Mouse (Mus musculus): ENCODE measurements around the gene Cep68. TPM values are rescaled to one million over a fixed set of nuclear protein-coding genes. Genes with fewer than 3 reads are reported as not detected.

Cep68 gene
- total RNA-seq (2022) = 10 to 100 TPM; 33.4 to 37.1 (median 34.7) TPM

DNA sequence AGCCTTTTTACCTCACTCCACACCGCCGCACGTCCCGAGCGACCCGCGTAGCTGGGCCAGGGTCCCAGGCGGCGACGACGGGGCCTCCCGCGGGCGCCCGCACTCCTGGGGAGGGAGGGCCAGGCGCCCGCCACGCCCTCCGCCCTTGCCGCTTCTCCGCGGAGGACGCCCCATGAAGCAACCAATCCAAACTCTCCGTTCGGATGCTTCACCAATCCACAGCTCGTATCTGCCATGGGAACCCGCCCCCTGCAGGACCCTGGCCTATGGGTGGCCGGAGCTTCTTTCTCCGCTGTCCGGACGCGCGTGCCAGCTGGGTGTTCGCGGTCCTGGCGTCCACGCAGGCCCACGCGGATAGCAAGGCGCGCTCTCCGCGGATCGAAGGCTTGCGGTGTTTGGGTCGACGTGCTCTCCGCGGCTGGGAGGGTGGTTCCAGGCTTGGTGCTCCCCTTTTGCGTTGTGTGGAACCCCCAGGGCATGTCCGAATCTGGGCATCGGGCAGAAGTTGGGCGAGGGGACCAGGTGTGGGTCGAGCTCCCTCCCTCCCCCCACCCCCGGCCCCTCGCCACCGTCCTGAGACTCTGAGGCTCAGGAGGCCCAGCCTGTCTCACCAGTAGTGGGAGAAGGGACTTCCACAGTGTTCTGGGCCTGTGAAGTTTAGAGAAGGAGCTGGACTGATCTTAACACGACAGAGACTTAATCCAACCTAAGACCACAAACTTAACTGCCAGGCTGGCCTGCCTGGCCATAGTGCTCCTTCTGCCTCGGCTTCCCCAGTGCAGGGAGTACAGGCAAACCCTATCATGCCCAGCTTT is at the start of gene Cep68:
Gene Cep68 (minus strand): TSS at position 134 of the 815 bp plus-strand sequence.
- peak; percentile 95 for DNase-seq (ENCODE audit: low spot score in 2 of 2)

DNA sequence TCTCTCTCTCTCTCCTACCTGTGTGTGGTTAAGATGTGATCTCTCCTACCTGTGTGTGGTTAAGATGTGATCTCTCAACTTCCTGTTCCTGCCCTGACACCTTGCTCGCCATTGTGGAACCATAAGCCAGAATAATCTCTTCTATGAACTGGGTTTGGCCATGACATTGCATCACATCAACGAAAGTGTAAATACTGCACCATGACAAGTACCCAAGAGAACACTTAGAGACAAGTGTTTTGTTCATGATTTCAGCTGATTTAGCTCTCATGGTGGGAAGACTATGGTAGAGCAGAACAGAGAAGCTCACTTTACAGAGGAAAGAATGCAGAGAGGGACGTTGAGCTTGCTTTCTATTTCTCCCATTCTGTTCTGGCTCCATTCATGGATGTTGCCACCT is 35.2 kb upstream of the Cep68 start:
- DNase-seq (ENCODE audit: low spot score in 2 of 2) = no peak

DNA sequence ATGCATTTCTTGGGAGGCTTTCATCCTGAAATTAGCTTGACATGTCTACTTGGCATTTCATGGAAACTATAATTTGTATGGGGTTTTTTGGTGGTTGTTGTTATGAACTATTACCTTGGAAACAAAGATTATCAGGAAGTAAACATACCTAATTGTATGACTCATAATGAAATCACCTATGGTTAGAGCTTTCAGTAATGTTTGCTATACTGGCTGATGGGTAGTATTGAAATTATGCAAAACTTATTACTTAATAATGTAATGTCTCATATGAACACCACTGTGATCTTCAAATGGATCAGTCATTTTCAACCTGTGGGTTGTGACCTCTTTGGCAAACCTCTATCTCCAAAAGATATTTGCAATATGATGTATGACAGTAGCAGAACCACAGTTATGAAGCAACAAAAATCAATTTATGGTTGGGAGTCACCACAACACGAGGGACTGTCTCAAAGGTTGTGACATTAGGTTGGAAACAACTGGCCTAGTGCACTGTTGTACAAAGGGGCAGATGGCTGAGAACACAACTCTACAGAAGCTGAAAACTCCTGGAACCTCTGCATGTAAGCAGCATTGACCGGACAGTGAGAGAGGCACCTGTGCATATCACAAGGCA is 33.5 kb upstream of the Cep68 start:
- DNase-seq (ENCODE audit: low spot score in 2 of 2) = no peak

DNA sequence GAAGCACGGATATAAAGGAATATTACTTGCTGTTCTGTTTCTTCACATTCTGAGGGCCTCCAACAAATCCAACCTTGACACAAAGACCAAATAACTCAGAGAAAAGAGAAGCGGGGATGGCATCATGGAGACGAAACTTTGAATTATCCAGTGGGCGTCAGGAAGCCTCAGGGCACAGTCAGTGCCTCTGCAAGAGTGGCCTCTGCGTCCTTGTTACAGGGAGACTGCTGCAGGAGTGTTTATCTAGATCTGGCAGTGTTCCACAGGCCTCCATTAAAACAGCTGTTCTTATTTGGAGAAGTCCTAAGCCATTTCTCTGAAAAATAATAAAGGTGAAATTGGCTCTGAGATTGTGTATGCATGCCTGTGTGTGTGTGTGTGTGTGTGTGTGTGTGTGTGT is 31.8 kb upstream of the Cep68 start:
- no peak for DNase-seq (ENCODE audit: low spot score in 2 of 2)

DNA sequence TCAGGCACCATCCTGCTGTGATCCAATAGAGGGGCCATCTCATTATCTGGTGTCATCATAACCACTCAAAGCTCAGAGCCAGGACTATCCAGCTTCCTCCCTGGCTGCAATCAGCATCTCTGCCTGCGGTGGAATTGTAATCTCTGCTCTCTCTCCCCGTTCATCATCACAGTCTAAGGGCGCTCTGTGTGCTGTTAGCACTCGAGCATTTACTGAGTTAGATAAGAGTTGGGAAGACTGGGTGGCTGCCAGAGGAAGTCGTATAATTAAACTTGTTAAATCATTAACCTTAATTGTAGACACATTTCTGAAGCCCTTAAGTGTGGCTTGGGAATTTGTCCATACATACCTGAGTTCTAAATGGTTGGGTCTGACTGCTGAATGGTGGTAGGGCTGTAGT is 29.5 kb upstream of the Cep68 start:
- no peak for DNase-seq (ENCODE audit: low spot score in 2 of 2)

DNA sequence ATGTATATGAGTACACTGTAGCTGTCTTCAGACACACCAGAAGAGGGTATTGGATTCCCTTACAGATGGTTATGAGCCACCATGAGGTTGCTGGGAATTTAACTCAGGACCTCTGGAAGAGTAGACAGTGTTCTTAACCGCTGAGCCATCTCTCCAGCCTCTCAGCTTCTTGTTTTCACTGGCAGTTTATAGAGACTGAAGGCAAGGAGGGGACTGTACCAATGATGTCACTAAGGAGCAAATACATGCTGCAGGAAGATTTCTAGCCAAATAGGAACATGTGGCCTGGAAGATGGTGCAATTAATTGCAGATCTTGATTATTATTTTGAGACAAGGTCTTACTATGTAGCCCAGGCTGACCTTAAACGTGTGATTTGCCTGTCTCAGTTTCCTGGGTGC is 27.9 kb upstream of the Cep68 start:
- DNase-seq (ENCODE audit: low spot score in 2 of 2) = no peak

DNA sequence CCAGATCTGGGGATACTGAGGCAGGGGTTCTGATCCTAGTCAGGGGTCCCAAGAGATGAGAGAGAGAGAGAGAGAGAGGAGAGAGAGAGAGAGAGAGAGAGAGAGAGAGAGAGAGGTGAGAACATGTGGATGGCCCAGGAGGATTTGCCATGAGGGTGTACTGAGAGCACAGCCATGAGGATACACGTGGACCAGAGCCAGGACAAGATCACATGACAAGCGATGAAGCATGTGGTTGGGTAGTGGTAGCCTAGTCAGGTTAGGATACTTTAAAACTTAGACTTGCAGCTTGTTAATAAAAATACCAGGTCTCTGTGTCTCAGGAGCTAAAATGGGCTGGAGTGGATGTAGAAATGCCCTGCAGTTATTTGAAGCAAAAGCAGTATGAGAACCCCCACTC is 26.7 kb upstream of the Cep68 start:
- DNase-seq (ENCODE audit: low spot score in 2 of 2) = no peak

DNA sequence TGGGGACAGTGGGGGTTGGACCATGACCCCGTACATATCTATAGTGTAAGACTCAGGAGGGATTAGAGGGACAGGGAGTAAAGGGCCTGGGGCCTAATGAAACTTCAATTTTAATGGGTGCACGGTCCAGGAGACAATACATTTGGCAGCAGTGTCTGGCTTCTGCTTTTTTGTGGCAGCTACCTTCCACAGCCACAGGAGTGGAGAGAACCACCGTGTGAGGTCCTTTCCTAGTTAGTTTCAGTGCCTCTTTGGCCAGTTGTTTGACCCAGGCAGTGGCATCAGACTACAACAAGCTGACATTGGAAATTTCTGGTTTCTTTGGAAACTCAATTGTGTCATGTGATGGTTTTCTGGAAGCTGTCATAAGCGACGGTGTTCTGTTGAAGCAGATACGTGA is 20.7 kb upstream of the Cep68 start:
- no peak for DNase-seq (ENCODE audit: low spot score in 2 of 2)

DNA sequence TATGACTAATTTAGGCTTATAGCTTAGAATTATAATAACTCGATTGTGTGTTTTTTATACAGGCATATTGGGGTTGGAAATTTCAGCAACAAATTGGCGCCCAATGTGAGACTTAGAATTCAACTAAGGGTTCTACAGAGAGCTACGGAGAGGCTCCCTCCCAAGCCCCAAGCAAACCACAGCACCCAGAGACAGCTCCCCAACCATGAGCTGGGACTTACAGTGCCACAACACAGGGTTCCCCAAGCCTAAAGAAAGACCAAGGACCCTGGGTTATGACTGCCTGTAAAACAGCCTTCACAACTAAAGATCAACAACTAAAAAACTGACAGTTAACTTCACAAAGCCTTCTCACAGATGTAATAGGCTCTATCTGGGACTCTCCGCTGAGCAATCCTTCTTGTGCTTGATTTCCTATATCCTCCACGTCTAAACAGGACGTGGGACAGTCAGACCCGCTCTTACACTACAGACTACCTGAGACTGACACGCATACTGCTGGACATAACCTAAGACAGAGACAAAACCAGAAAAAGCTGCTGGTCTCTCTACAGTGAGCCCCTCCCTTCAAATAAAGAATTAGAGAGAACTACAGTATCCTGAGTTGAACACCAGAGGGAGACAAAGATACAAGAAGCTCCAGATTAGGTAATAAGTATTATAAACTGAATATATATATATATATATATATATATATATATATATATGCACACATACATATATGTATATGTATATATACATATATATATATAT is 13.6 kb upstream of the Cep68 start:
- no peak for DNase-seq (ENCODE audit: low spot score in 2 of 2)

DNA sequence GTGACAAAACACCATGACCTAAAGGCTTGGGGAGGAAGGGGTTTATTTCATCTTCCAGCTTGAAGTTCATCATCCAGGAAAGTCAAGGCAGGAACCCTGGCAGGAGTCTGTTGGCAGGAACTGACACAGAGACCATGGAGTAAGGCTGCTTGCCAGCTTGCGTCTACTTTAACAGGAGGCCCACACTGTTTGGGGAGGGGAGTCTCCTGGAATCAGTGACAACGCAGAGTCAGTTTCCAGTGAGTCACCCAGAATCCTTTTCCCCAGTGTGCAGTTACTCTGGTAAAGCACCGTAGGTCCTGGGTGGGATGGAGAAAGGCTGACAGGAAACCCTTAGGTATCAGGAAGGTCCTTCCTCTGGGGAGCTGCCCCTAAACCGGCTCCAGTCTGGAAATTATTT is 5.6 kb upstream of the Cep68 start:
- DNase-seq (ENCODE audit: low spot score in 2 of 2) = no peak

DNA sequence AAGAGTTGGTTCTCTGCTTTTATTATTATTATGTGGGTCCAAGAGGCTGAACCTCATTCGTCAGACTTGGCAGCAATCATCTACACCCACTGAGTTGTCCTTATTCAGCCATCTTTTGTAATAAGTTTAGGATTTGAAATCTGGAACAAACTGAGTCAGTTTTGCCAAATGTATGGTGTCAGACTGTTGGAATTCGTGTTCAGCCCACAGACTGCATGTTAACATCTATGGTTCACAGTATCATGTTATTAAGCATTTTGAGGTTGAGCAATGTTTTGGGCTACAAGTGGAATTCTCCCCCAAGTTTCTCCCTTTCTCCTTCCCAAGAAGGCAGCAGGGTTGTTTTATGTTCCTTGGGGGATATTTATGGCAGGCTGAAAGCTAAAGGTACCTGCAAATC is 3.9 kb upstream of the Cep68 start:
- DNase-seq (ENCODE audit: low spot score in 2 of 2) = no peak

DNA sequence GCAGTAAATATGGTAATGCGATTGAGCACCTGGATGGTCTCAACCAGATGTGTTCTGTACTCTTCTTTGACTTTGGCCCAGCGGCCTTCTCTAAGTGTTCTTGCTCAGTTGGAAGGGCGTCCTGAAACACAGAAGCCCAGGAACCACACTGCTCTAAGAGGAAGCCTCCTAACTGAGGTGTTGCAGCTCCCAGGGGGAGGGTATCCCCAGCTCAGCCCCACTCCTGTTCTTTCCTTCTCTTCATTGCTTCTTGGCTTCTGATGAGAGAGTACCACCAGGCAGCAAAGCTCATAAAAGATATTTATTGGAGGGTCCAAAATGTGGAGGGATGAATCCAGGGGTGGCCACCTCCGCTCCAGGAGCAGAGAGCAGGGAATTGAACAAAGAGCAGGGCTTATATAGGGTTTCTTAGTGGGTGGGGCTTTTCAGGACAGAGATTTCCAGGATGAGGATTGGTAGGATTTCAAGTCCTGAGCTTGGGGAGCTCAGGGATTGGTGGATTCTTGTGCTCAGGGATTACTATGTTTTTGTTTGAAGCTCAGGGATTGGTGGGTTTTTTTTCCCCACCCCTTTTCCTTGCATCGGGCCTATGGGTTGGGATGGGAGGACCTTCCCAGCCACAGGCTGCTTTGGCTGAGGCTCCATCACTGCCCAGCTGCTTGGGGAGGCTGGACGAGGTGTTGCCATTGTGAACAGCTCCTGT is 1.4 kb upstream of the Cep68 start:
- no peak for DNase-seq (ENCODE audit: low spot score in 2 of 2)

DNA sequence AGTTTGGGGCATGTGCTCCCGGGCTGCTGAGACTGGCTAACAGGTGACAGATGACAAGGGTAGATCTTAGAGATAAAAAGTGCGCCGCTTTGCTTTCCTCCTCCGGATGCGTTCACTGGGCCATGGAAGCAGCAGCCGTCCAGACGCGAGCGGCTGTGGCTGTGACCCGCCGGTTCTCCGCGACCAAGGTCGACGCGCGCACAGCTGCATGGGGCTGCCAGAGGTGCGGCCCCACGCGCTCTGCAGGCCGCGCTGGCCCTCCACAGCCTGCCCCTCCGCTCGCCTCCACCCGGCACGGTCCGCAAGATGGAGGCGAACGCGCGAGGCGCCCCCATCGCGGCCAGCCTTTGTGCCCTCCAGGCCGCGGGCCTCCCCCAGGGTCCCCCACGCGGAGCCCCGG is 389 bp downstream of the Cep68 start:
- DNase-seq (ENCODE audit: low spot score in 2 of 2) = no peak

DNA sequence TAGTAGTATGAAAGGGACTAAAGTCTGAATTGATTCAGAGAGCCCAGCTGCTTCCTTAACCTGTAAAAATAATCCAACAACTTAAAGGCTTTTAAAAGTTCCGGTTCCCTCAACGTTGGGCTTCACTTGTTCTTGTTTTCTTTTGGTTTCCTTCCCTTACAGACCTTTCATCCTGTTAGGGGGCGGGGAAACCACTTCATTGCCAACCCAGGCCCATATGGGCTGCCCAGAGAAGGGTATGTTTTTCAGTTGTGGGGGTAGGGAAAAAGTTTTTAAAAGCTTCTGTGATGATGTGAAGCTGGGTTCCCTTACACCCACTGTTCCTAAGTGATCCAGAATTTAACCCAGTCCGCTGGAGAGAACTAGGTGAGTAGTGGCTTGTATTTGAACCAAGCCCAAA is 952 bp downstream of the Cep68 start:
- no peak for DNase-seq (ENCODE audit: low spot score in 2 of 2)

DNA sequence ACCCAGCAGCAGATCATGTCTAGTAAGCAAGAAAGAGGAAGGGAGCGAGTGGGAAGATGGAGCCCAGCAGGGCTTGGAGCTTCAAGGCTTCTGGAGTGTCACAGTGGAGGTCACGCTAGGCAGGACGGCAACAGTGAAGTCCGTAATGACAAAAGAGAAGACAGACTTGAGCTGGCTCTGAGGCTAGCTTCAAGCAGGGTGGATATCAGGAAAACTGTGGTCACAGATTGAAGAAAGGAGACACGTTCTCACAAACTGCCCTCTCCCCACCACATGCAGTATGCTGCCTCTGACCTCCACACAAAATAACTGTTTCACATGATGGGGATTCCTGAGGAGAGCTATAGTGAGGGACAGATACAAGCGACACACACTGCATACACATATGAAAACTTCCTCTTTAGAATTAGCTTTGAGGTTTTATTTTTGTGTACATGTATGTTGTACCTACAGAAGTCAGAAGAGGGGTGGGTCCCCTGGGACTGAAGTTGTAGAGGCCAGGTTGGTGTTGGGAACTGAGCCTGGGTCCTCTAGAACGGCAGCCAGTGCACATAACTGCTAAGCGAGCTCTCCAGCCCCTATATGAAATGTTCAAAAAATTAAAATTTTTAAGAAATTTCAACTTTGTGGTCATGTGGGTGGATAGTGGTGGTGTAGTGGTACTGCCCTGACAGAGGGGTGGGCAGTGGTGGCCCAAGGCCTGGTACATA is 1.9 kb downstream of the Cep68 start:
- DNase-seq (ENCODE audit: low spot score in 2 of 2) = no peak

DNA sequence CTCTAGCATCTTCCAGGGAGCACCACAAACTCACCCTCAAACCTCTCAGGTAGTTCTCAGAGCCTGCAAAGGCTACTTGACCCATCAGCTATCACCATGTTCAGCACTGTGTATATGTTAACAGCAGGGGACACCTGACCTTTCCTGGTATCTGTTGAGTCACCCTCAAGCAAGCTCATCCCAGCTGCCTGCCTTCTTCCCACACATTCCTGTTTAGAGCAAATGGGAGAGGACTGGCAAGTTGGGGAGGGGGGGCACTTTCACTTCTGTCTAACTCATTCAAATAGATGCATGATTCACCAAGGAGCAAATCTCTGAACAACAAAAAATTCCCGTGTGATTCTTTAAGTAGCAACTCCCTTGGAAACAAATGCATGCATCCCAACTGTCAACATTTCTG is 2.6 kb downstream of the Cep68 start:
- DNase-seq (ENCODE audit: low spot score in 2 of 2) = no peak

DNA sequence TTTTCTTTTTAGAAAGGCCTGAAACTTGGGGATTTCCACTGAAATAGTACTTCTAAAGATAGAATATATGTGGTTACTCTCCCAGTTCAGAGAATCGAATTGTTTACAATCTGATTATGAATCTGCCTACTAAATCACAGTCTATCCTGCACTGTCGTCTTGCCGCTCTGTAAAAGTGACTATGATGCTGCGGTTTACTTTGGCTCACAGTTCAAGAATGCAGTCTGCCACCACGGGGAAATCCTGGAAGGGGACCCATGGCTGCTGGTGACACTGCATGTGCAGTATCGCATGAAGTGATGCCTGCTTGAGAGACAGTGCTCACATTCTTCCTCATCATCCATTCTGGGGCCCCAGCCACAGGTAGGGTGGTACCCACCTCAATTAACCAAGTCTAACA is 3.9 kb downstream of the Cep68 start:
- DNase-seq (ENCODE audit: low spot score in 2 of 2) = no peak

DNA sequence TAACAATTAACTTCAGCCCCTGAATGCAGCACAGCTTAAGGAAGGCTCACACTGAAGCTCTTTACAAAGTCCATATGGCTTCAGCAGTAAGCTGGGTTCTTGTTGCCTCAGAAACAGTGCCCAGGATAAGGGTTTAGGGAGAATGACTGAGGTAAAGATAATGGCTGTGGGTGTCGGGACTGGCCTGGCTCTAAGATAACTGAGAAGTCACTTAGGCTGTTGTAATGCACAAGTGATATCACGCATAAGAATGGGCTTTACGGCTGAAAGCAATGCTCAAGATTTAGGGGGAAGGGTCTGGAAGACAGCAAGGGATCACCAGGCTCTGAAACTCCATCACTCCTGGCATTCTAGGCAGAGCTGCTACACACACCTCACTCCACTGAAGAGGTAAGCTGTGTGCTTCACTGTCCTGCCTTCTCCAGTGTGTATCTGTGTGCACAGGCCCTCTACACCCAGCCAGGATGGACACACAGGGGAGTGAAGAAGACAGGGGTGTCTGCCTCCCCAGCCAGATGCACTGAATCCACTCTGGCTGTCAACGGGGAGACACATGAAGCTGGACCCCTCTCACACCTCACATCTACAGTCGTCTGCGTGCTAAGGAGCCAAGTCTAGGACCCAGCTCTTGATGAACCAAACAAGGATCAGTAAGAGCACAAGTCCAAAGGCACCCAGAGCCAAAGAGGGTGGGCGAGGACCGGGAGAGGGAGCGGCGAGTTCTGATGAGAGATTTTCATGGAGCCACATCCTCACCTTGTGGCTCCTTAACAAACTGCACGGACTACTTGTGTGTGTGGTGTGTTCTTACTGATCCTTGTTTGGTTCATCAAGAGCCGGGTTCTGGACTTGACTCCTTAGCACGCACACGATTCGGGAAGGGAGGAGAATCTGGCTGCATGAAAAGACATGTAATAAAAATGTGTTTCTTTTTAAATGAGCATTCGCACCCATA is 4.6 kb downstream of the Cep68 start:
- DNase-seq (ENCODE audit: low spot score in 2 of 2) = no peak

DNA sequence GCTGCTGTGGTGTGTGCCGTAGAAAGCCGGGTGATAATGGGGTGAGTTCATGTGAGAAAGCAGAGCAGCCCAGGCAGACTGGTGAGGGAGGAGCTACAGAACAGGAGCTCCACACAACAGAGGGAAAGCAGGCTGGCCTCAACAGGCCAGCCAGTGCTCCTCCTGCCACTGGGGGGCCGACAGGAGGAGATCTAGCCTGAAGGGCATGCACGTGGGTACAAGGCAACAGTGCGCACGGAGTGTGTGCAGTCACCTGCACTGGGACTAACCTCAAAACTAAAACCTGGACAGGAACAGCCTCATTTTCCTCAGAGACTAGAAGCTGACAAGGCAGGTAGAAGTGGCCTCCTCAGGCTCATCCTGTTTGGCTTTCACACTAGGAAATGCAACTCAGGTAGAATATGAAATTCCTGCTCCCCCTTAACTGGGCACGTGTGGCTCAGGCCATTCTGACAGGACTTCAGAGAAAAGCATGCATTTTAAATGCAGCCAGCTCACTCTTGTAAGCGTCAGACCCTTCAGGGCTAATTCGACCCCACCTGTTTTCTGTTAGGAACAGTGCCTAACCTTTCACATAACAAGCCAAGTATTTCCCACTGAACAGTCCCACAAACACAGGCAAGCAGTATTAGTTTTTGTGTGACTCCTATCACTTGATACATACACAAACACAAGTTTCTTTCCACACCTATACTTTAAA is 5.9 kb downstream of the Cep68 start:
- no peak for DNase-seq (ENCODE audit: low spot score in 2 of 2)

Measured in layer of hippocampus, adult 8-10 months (tissue).